Mouse (Mus musculus) spleen, adult 2 months (tissue): ENCODE results near the gene Gm9758.
"Not testable (repeated sequence)": the region's sequence is repeated elsewhere in the genome, so short reads cannot be mapped to it uniquely, and the experiment has no call there.

Source experiments
- CTCF ChIP-seq: fragments of 200-500 bp; IDR thresholded peaks from 2 replicates; pipeline ENCODE4 v1.5.1; 2011; ENCODE audit warnings: mild to moderate bottlenecking, inconsistent platforms; ENCODE audit not compliant: insufficient read depth, insufficient read length, insufficient replicate concordance; ENCODE audit errors: extremely low read depth
- POLR2A ChIP-seq: fragments of 200-500 bp; IDR thresholded peaks from 2 replicates; pipeline ENCODE4 v1.6.1; 2011; ENCODE audit warnings: low read depth, low read length, inconsistent platforms

GRCm38 (mm10) chr5:14927047-14927446 lies 12.3 kb upstream of the Gm9758 start:
- not testable (repeated sequence) for TF ChIP-seq CTCF, POLR2A
